Mouse (Mus musculus) megakaryocyte, embryonic 14.5 days (primary cell): ENCODE measurements around the gene Cntnap2. TPM values are rescaled to one million over a fixed set of nuclear protein-coding genes. Genes with fewer than 3 reads are reported as not detected.

Source experiments
- H3K27me3 ChIP-seq: replicated peaks from 2 replicates; pipeline ENCODE3; 2012; ENCODE audit warnings: inconsistent platforms
- H3K36me3 ChIP-seq: replicated peaks from 2 replicates; pipeline ENCODE3; 2012; ENCODE audit warnings: low read length, inconsistent platforms, mixed read lengths
- H3K4me1 ChIP-seq: 2 replicates; pipeline ENCODE4 v1.6.1; 2012; ENCODE audit warnings: inconsistent platforms
- H3K4me3 ChIP-seq: replicated peaks from 2 replicates; pipeline ENCODE3; 2012; ENCODE audit warnings: moderate library complexity, mild to moderate bottlenecking, inconsistent platforms
- H3K9me3 ChIP-seq: 2 replicates; pipeline ENCODE4 v1.6.1; 2012; ENCODE audit warnings: inconsistent platforms
- FLI1 ChIP-seq: IDR thresholded peaks from 2 replicates; pipeline ENCODE4 v1.6.1; 2012; ENCODE audit warnings: low read length, inconsistent platforms, mixed read lengths
- GATA1 ChIP-seq: IDR thresholded peaks from 3 replicates; pipeline ENCODE4 v1.6.1; 2012; ENCODE audit warnings: mixed read lengths, low read length, inconsistent platforms, borderline replicate concordance
- polyA plus RNA-seq: library from polyadenylated mRNA; stranded (reverse); fragments of >175 nt; gene quantifications from 2 replicates; pipeline ENCODE4 v1.2.3, GENCODE M21; 2012; ENCODE audit warnings: low replicate concordance; ENCODE audit not compliant: insufficient read depth

Gene Cntnap2
- polyA plus RNA-seq, 1 experiment, result 0.03 TPM

DNA sequence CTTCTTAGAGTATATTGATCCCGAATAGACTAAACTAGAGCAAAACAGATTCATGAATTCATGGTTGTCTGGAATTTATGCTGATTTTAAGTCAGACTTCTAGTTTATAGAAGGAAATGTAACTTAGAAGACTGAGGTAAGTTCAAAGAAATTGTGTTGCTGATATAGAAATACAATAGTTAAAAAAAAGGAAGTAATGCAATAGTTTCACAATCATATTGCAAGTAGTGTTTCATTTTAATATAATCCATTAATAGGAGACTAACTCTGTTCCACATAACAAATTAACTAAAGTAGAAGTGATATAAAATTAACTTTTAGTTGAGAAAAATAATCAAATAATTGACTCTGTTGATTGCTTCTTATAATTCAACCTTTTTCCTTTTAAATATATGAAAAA lies 169.8 kb downstream of the Cntnap2 start:
- no peaks in the 10 kb centered on the region for H3K27me3 ChIP-seq
- TF ChIP-seq GATA1 (no peak), FLI1 (no peak)
- no peaks in the 10 kb centered on the region; the same call in 1 of the 2 replicates for H3K4me1 ChIP-seq
- no peak overlapping the region for H3K4me3 ChIP-seq
- no peaks in the 10 kb centered on the region for H3K36me3 ChIP-seq
- H3K9me3 ChIP-seq, result no peaks in the 10 kb centered on the region

DNA sequence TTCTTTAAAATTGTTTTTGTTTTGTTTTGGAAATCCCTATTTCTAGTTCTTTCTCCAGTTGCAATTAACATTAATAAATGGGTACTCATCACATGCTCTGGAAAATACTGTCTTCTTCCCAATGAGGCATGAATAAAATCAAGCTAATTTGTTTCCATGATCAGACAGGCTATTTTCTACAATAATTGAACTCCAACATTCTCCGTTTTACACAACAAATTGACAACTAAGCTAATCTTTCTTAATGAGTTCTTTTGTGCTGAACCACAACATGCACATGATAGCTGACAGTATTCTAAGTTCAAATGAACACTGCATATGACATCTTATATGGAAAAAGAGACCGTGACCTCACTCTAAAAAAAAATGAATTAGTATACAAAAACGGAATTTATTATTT lies 173.4 kb downstream of the Cntnap2 start:
- Histone ChIP-seq H3K4me1 (no peaks in the 10 kb centered on the region), H3K36me3 (no peaks in the 10 kb centered on the region), H3K9me3 (no peaks in the 10 kb centered on the region), H3K4me3 (no peak overlapping the region), H3K27me3 (no peaks in the 10 kb centered on the region)
- no peak for TF ChIP-seq GATA1
- TF ChIP-seq FLI1, result no peak

- H3K4me3 ChIP-seq, result no peak overlapping the region
- TF ChIP-seq FLI1 (no peak), GATA1 (no peak)
- H3K36me3 ChIP-seq, result no peaks in the 10 kb centered on the region
Observed at GRCm38 (mm10) chr6:45236531-45236930, 177.4 kb downstream of the Cntnap2 start.

GRCm38 (mm10) chr6:45238117-45238516 lies 179.0 kb downstream of the Cntnap2 start:
- TF ChIP-seq FLI1 (no peak), GATA1 (no peak)
- no peaks in the 10 kb centered on the region for H3K9me3 ChIP-seq

More at GRCm38 (mm10) chr6:45236531-45236930, 177.4 kb downstream of the Cntnap2 start:
- Histone ChIP-seq H3K9me3 (no peaks in the 10 kb centered on the region), H3K27me3 (no peaks in the 10 kb centered on the region), H3K4me1 (peaks cover 7% of the 10 kb centered on the region)

GRCm38 (mm10) chr6:45241218-45241617 lies 182.1 kb downstream of the Cntnap2 start:
- H3K27me3 ChIP-seq, result no peaks in the 10 kb centered on the region

More at GRCm38 (mm10) chr6:45238117-45238516, 179.0 kb downstream of the Cntnap2 start:
- H3K36me3 ChIP-seq, result no peaks in the 10 kb centered on the region
- peaks cover 18% of the 10 kb centered on the region for H3K4me1 ChIP-seq
- no peak overlapping the region for H3K4me3 ChIP-seq
- no peaks in the 10 kb centered on the region for H3K27me3 ChIP-seq

DNA sequence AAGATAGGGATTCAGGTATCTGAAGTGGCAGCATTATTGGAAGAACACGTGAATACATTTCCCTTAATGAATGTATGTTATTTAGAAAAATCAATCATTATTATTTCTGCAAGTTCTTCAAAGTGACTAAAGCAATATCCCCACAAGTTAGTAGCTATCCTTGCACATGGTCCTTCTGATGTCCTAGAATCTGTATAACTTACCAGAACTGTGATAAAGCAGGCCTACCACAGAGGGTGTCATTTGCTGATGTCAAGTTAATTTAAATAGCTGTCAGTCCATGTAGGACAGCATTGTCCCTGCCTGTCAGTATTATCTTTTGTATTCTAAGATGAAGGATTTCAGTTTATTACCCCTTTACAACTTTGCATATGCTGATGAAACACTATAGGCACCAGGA lies 185.5 kb downstream of the Cntnap2 start:
- TF ChIP-seq GATA1, result no peak
- no peak for TF ChIP-seq FLI1
- peaks cover 18% of the 10 kb centered on the region for H3K4me1 ChIP-seq
- H3K9me3 ChIP-seq, result no peaks in the 10 kb centered on the region
- no peaks in the 10 kb centered on the region for H3K36me3 ChIP-seq
- no peak overlapping the region for H3K4me3 ChIP-seq
- H3K27me3 ChIP-seq, result no peaks in the 10 kb centered on the region

More at GRCm38 (mm10) chr6:45241218-45241617, 182.1 kb downstream of the Cntnap2 start:
- H3K36me3 ChIP-seq, result no peaks in the 10 kb centered on the region
- peaks cover 18% of the 10 kb centered on the region for H3K4me1 ChIP-seq
- TF ChIP-seq FLI1 (no peak), GATA1 (no peak)
- H3K9me3 ChIP-seq, result no peaks in the 10 kb centered on the region
- peak overlapping the region; percentile 16 for H3K4me3 ChIP-seq

GRCm38 (mm10) chr6:45258047-45258446 lies 198.9 kb downstream of the Cntnap2 start:
- H3K4me3 ChIP-seq, result no peak overlapping the region
- no peaks in the 10 kb centered on the region for H3K9me3 ChIP-seq
- peaks cover 7% of the 10 kb centered on the region for H3K4me1 ChIP-seq
- no peak for TF ChIP-seq FLI1
- no peak for TF ChIP-seq GATA1
- H3K36me3 ChIP-seq, result no peaks in the 10 kb centered on the region
- no peaks in the 10 kb centered on the region for H3K27me3 ChIP-seq

GRCm38 (mm10) chr6:45271537-45271936 lies 212.4 kb downstream of the Cntnap2 start:
- H3K36me3 ChIP-seq, result no peaks in the 10 kb centered on the region
- H3K4me3 ChIP-seq, result peak overlapping the region; percentile 59
- no peaks in the 10 kb centered on the region for H3K9me3 ChIP-seq
- TF ChIP-seq GATA1 (peak; percentile 70; the same call in 1 of the 3 replicates), FLI1 (no peak)
- H3K4me1 ChIP-seq, result peaks cover 31% of the 10 kb centered on the region
- H3K27me3 ChIP-seq, result no peaks in the 10 kb centered on the region

DNA sequence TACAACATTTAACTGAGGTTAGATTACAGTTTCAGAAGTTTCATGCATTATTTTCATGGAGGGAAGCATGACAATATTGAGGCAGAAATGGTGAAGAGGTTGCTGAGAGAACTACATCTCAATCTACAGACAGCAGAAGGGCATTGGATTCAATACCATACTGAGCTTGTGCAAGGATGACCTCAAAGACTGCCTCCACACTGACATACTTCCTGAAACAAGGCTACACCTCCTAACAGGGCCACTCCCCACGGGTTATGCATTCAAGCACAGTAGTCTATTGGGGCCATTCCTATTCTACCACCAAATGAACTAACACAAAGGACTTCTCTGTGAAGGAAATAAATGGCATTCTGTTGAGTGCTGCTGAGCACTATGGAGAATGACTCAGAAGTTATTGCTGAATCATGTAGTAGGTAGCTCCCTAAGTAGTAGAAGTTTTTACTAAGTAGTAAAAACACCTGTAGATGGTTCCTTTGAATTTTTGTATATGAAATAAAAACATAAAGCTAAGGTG lies 214.2 kb downstream of the Cntnap2 start:
- H3K4me3 ChIP-seq, result no peak overlapping the region
- no peaks in the 10 kb centered on the region for H3K9me3 ChIP-seq
- no peaks in the 10 kb centered on the region for H3K36me3 ChIP-seq
- H3K27me3 ChIP-seq, result no peaks in the 10 kb centered on the region
- TF ChIP-seq FLI1 (no peak), GATA1 (no peak)
- peaks cover 31% of the 10 kb centered on the region for H3K4me1 ChIP-seq

- no peak overlapping the region for H3K4me3 ChIP-seq
- no peaks in the 10 kb centered on the region for H3K36me3 ChIP-seq
- peaks cover 15% of the 10 kb centered on the region; the same call in 1 of the 2 replicates for H3K4me1 ChIP-seq
- no peaks in the 10 kb centered on the region for H3K27me3 ChIP-seq
- no peaks in the 10 kb centered on the region for H3K9me3 ChIP-seq
- TF ChIP-seq GATA1 (no peak), FLI1 (no peak)
Observed at GRCm38 (mm10) chr6:45290154-45290553, 231.0 kb downstream of the Cntnap2 start.

- no peaks in the 10 kb centered on the region for H3K36me3 ChIP-seq
- no peaks in the 10 kb centered on the region for H3K27me3 ChIP-seq
- H3K4me3 ChIP-seq, result no peak overlapping the region
- H3K4me1 ChIP-seq, result no peaks in the 10 kb centered on the region
- H3K9me3 ChIP-seq, result no peaks in the 10 kb centered on the region
- no peak for TF ChIP-seq FLI1
- no peak for TF ChIP-seq GATA1
Observed at GRCm38 (mm10) chr6:45317455-45317854, 258.3 kb downstream of the Cntnap2 start.
